Mouse (Mus musculus): Measurements from ENCODE around the gene Mrpl18. TPM values are rescaled to one million over a fixed set of nuclear protein-coding genes. Genes with fewer than 3 reads are reported as not detected.
A peak's percentile ranks its signal among the peaks of the same experiment; 100 is the strongest.

Gene Mrpl18
- polyA plus RNA-seq, 1 experiment from 2014 or later: 139 TPM

- Histone ChIP-seq H3K4me1 (replicated peaks; ENCODE audit: control insufficient read depth, insufficient read depth, low read length) (peaks cover 4% of the 10 kb centered on the region; the same call in 1 of the 2 replicates), H3K4me3 (ENCODE audit: low read length) (peak overlapping the region; percentile 99), H3K36me3 (ENCODE audit: control insufficient read depth, insufficient read depth, low read length) (peaks cover 44% of the 10 kb centered on the region), H3K9me3 (ENCODE audit: control insufficient read depth, low read length) (no peaks in the 10 kb centered on the region), H3K27me3 (ENCODE audit: control insufficient read depth, insufficient read depth, low read depth, low read length) (no peaks in the 10 kb centered on the region), H3K4me2 (ENCODE audit: low read depth, low read length) (peak overlapping the region; percentile 55), H3K27ac (ENCODE audit: low read length) (peak overlapping the region; percentile 92), H3K9ac (ENCODE audit: low read length) (peak overlapping the region; percentile 98)
- ATAC-seq (ENCODE audit: low read depth): peak; percentile 53
- WGBS: under 1% methylated on average over 40 of the region's 40 CpGs
Observed at GRCm38 (mm10) chr17:12916588-12917380, 639 bp upstream of the Mrpl18 start.

GRCm38 (mm10) chr17:12915488-12915880 lies 661 bp downstream of the Mrpl18 start, which contains the start of gene Tcp1:
TSS of gene Tcp1 (plus strand) at chr17:12915701.
- H3K4me2 ChIP-seq (ENCODE audit: low read depth, low read length): peak within 1 kb of the TSS; percentile 72
- peaks cover 4% of the 10 kb centered on the region; the same call in 1 of the 2 replicates for H3K4me1 ChIP-seq (replicated peaks; ENCODE audit: control insufficient read depth, insufficient read depth, low read length)
- H3K9me3 ChIP-seq (ENCODE audit: control insufficient read depth, low read length): no peaks in the 10 kb centered on the region
- peak within 1 kb of the TSS; percentile 99 for H3K4me3 ChIP-seq (ENCODE audit: low read length)
- H3K27ac ChIP-seq (ENCODE audit: low read length): peak within 1 kb of the TSS; percentile 92
- under 1% methylated on average over 18 of the region's 18 CpGs for WGBS
- peaks cover 38% of the 10 kb centered on the region for H3K36me3 ChIP-seq (ENCODE audit: control insufficient read depth, insufficient read depth, low read length)
- peak within 1 kb of the TSS; percentile 98 for H3K9ac ChIP-seq (ENCODE audit: low read length)
- H3K27me3 ChIP-seq (ENCODE audit: control insufficient read depth, insufficient read depth, low read depth, low read length): no peaks in the 10 kb centered on the region
- ATAC-seq (ENCODE audit: low read depth): no peak

GRCm38 (mm10) chr17:12910391-12910790 lies 5.8 kb downstream of the Mrpl18 start:
- Histone ChIP-seq H3K9me3 (ENCODE audit: control insufficient read depth, low read length) (no peaks in the 10 kb centered on the region), H3K4me3 (ENCODE audit: low read length) (no peak overlapping the region), H3K27me3 (ENCODE audit: control insufficient read depth, insufficient read depth, low read depth, low read length) (no peaks in the 10 kb centered on the region), H3K4me1 (replicated peaks; ENCODE audit: control insufficient read depth, insufficient read depth, low read length) (no peaks in the 10 kb centered on the region; the same call in 1 of the 2 replicates), H3K36me3 (ENCODE audit: control insufficient read depth, insufficient read depth, low read length) (peaks cover 26% of the 10 kb centered on the region), H3K4me2 (ENCODE audit: low read depth, low read length) (no peak overlapping the region), H3K9ac (ENCODE audit: low read length) (no peak overlapping the region), H3K27ac (ENCODE audit: low read length) (no peak overlapping the region)
- no peak for ATAC-seq (ENCODE audit: low read depth)
- WGBS: 84% methylated on average over 8 of the region's 8 CpGs

GRCm38 (mm10) chr17:12909361-12910280 lies 6.5 kb downstream of the Mrpl18 start, which contains the start of gene Pnldc1:
TSS of gene Pnldc1 (minus strand) at chr17:12910230.
- no peaks in the 10 kb centered on the region for H3K27me3 ChIP-seq (ENCODE audit: control insufficient read depth, insufficient read depth, low read depth, low read length)
- no peak within 1 kb of the TSS for H3K4me2 ChIP-seq (ENCODE audit: low read depth, low read length)
- H3K36me3 ChIP-seq (ENCODE audit: control insufficient read depth, insufficient read depth, low read length): peaks cover 26% of the 10 kb centered on the region
- no peak for ATAC-seq (ENCODE audit: low read depth)
- H3K9me3 ChIP-seq (ENCODE audit: control insufficient read depth, low read length): no peaks in the 10 kb centered on the region
- 75% methylated on average over 35 of the region's 35 CpGs for WGBS
- no peak within 1 kb of the TSS for H3K27ac ChIP-seq (ENCODE audit: low read length)
- no peak within 1 kb of the TSS for H3K9ac ChIP-seq (ENCODE audit: low read length)
- no peaks in the 10 kb centered on the region for H3K4me1 ChIP-seq (replicated peaks; ENCODE audit: control insufficient read depth, insufficient read depth, low read length)
- no peak within 1 kb of the TSS for H3K4me3 ChIP-seq (ENCODE audit: low read length)

- Histone ChIP-seq H3K27ac (ENCODE audit: low read length) (no peak overlapping the region), H3K9me3 (ENCODE audit: control insufficient read depth, low read length) (no peaks in the 10 kb centered on the region), H3K36me3 (ENCODE audit: control insufficient read depth, insufficient read depth, low read length) (peaks cover 2% of the 10 kb centered on the region; the same call in 1 of the 2 replicates), H3K9ac (ENCODE audit: low read length) (no peak overlapping the region), H3K27me3 (ENCODE audit: control insufficient read depth, insufficient read depth, low read depth, low read length) (no peaks in the 10 kb centered on the region), H3K4me1 (replicated peaks; ENCODE audit: control insufficient read depth, insufficient read depth, low read length) (peaks cover 5% of the 10 kb centered on the region; the same call in 1 of the 2 replicates), H3K4me2 (ENCODE audit: low read depth, low read length) (no peak overlapping the region), H3K4me3 (ENCODE audit: low read length) (no peak overlapping the region)
- 88% methylated on average over 9 of the region's 9 CpGs for WGBS
- ATAC-seq (ENCODE audit: low read depth): no peak
Observed at GRCm38 (mm10) chr17:12906436-12906835, 9.7 kb downstream of the Mrpl18 start.

- Histone ChIP-seq H3K27ac (ENCODE audit: low read length) (no peak overlapping the region), H3K4me3 (ENCODE audit: low read length) (no peak overlapping the region), H3K27me3 (ENCODE audit: control insufficient read depth, insufficient read depth, low read depth, low read length) (no peaks in the 10 kb centered on the region), H3K9ac (ENCODE audit: low read length) (no peak overlapping the region), H3K4me1 (replicated peaks; ENCODE audit: control insufficient read depth, insufficient read depth, low read length) (peaks cover 5% of the 10 kb centered on the region; the same call in 1 of the 2 replicates), H3K36me3 (ENCODE audit: control insufficient read depth, insufficient read depth, low read length) (peaks cover 2% of the 10 kb centered on the region; the same call in 1 of the 2 replicates), H3K9me3 (ENCODE audit: control insufficient read depth, low read length) (no peaks in the 10 kb centered on the region), H3K4me2 (ENCODE audit: low read depth, low read length) (no peak overlapping the region)
- no peak for ATAC-seq (ENCODE audit: low read depth)
- WGBS: 89% methylated on average over 4 of the region's 4 CpGs
Observed at GRCm38 (mm10) chr17:12905810-12906209, 10.3 kb downstream of the Mrpl18 start.

DNA sequence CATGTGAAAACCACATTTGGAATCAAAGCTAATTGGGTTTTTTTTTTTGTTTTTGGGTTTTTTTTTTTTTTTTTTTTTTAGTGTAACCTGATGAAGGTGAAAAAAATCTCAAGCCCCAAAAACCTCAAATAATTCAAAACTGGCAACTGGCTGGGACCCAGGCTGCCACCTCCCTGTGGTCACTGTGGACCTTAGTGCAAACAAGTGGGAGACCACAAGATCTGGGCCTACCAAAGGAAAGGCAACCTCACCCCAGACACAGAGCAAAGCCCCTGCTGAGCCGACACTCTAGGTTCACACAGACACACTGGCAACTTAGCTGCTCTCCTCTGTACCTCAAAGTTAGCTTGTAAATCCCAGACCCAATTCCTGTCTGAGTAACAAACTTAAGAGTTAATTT lies 11.8 kb downstream of the Mrpl18 start:
- ATAC-seq (ENCODE audit: low read depth): no peak

GRCm38 (mm10) chr17:12903372-12904333 lies 12.5 kb downstream of the Mrpl18 start:
- Histone ChIP-seq H3K9me3 (ENCODE audit: control insufficient read depth, low read length) (no peaks in the 10 kb centered on the region), H3K27ac (ENCODE audit: low read length) (peak overlapping the region; percentile 74), H3K36me3 (ENCODE audit: control insufficient read depth, insufficient read depth, low read length) (peaks cover 2% of the 10 kb centered on the region; the same call in 1 of the 2 replicates), H3K9ac (ENCODE audit: low read length) (no peak overlapping the region), H3K4me3 (ENCODE audit: low read length) (no peak overlapping the region), H3K4me1 (replicated peaks; ENCODE audit: control insufficient read depth, insufficient read depth, low read length) (peaks cover 5% of the 10 kb centered on the region; the same call in 1 of the 2 replicates), H3K4me2 (ENCODE audit: low read depth, low read length) (no peak overlapping the region), H3K27me3 (ENCODE audit: control insufficient read depth, insufficient read depth, low read depth, low read length) (no peaks in the 10 kb centered on the region)
- peak; percentile 75 for ATAC-seq (ENCODE audit: low read depth)
- WGBS: 38% methylated on average over 11 of the region's 12 CpGs

More for the DNA sequence above, 11.8 kb downstream of the Mrpl18 start:
- H3K9ac ChIP-seq (ENCODE audit: low read length): no peak overlapping the region
- H3K27ac ChIP-seq (ENCODE audit: low read length): 0 out of 2 replicates have a peak overlapping the region, but pooled peaks have one; percentile 8
- H3K36me3 ChIP-seq (ENCODE audit: control insufficient read depth, insufficient read depth, low read length): peaks cover 2% of the 10 kb centered on the region; the same call in 1 of the 2 replicates
- H3K4me2 ChIP-seq (ENCODE audit: low read depth, low read length): no peak overlapping the region
- H3K27me3 ChIP-seq (ENCODE audit: control insufficient read depth, insufficient read depth, low read depth, low read length): no peaks in the 10 kb centered on the region
- WGBS: 70% methylated on average over 1 of the region's 1 CpGs
- H3K9me3 ChIP-seq (ENCODE audit: control insufficient read depth, low read length): no peaks in the 10 kb centered on the region
- H3K4me3 ChIP-seq (ENCODE audit: low read length): no peak overlapping the region
- H3K4me1 ChIP-seq (replicated peaks; ENCODE audit: control insufficient read depth, insufficient read depth, low read length): peaks cover 5% of the 10 kb centered on the region; the same call in 1 of the 2 replicates
